Mouse (Mus musculus): ENCODE data around the gene Rxfp4. TPM values are rescaled to one million over a fixed set of nuclear protein-coding genes. Genes with fewer than 3 reads are reported as not detected.
"Not testable (repeated sequence)": the region's sequence is repeated elsewhere in the genome, so short reads cannot be mapped to it uniquely, and the experiment has no call there.

Gene Rxfp4
- total RNA-seq, 2 experiments from 2014 or later = not detected

GRCm38 (mm10) chr3:88616951-88617500, 35.9 kb downstream of the Rxfp4 start:
- DNase-seq (ENCODE audit: extremely low spot score in 1 of 2, low spot score in 1 of 2) = no peak

GRCm38 (mm10) chr3:88615902-88616391, 37.0 kb downstream of the Rxfp4 start:
- DNase-seq (ENCODE audit: extremely low spot score in 1 of 2, low spot score in 1 of 2) = no peak

GRCm38 (mm10) chr3:88615117-88615516, 37.8 kb downstream of the Rxfp4 start:
- no peak for DNase-seq (ENCODE audit: extremely low spot score in 1 of 2, low spot score in 1 of 2)

GRCm38 (mm10) chr3:88614418-88614817, 38.5 kb downstream of the Rxfp4 start:
- no peak for DNase-seq (ENCODE audit: extremely low spot score in 1 of 2, low spot score in 1 of 2)

- no peak for DNase-seq (ENCODE audit: extremely low spot score in 1 of 2, low spot score in 1 of 2)
These were observed 43.9 kb downstream of the Rxfp4 start for GRCm38 (mm10) chr3:88609066-88609465.

- no peak for DNase-seq (ENCODE audit: extremely low spot score in 1 of 2, low spot score in 1 of 2)
These were observed 45.2 kb downstream of the Rxfp4 start for GRCm38 (mm10) chr3:88607758-88608138.

- peak; percentile 87 to 93 for DNase-seq (ENCODE audit: extremely low spot score in 1 of 2, low spot score in 1 of 2)
These were observed 45.7 kb downstream of the Rxfp4 start for GRCm38 (mm10) chr3:88607065-88607757.

GRCm38 (mm10) chr3:88605666-88606065, 47.3 kb downstream of the Rxfp4 start, which contains the start of gene Arhgef2:
Arhgef2 (plus strand) TSS chr3:88605966.
- not testable (repeated sequence) for DNase-seq (ENCODE audit: extremely low spot score in 1 of 2, low spot score in 1 of 2)

- no peak for DNase-seq (ENCODE audit: extremely low spot score in 1 of 2, low spot score in 1 of 2)
These were observed 48.1 kb downstream of the Rxfp4 start for GRCm38 (mm10) chr3:88604863-88605262.

GRCm38 (mm10) chr3:88603714-88604161, 49.2 kb downstream of the Rxfp4 start:
- DNase-seq (ENCODE audit: extremely low spot score in 1 of 2, low spot score in 1 of 2) = peak in 1 of 2 experiments; percentile 63

- DNase-seq (ENCODE audit: extremely low spot score in 1 of 2, low spot score in 1 of 2) = no peak
These were observed 50.5 kb downstream of the Rxfp4 start for GRCm38 (mm10) chr3:88602466-88602865.

Other genes starting within 250 kb of the Rxfp4 start
- gene Pmf1, start 242.8 kb downstream of the Rxfp4 start, total RNA-seq (2021) = 1 to 10 TPM; 4.5 to 5.6 TPM
- gene Slc25a44, start 228.0 kb downstream of the Rxfp4 start, total RNA-seq (2021) = 10 to 100 TPM; 74.3 to 75.8 TPM
- 10 to 100 TPM; 33.3 to 42.8 TPM for gene Sema4a, start 192.0 kb downstream of the Rxfp4 start, total RNA-seq (2021)
- gene Lmna, start 143.2 kb downstream of the Rxfp4 start, total RNA-seq (2021) = 10 to 100 TPM; 35.6 to 38.8 TPM
- gene Mex3a, start 120.7 kb downstream of the Rxfp4 start, total RNA-seq (2021) = 1 to 10 TPM; 4.3 to 4.6 TPM
- gene Rab25, start 104.8 kb downstream of the Rxfp4 start, total RNA-seq (2021) = not detected
- gene Lamtor2, start 100.1 kb downstream of the Rxfp4 start, total RNA-seq (2021) = 100 to 1,000 TPM in 1 of 2 experiments, 10 to 100 TPM in 1; 99.5 to 115 TPM
- 100 to 1,000 TPM; 113 to 114 TPM for gene Ubqln4, start 99.4 kb downstream of the Rxfp4 start, total RNA-seq (2021)
- 100 to 1,000 TPM in 1 of 2 experiments, 10 to 100 TPM in 1; 93.9 to 108 TPM for gene Ssr2, start 77.3 kb downstream of the Rxfp4 start, total RNA-seq (2021)
- 100 to 1,000 TPM; 232 to 289 TPM for gene Arhgef2, start 47.2 kb downstream of the Rxfp4 start, total RNA-seq (2021)
- 10 to 100 TPM; 46.3 to 53.9 TPM for gene Khdc4, start 32.7 kb upstream of the Rxfp4 start, total RNA-seq (2021)
- 10 to 100 TPM; 45.3 to 46.9 TPM for gene Rit1, start 63.7 kb upstream of the Rxfp4 start, total RNA-seq (2021)
- gene Syt11, start 122.0 kb upstream of the Rxfp4 start, total RNA-seq (2021) = 100 to 1,000 TPM; 502 to 559 TPM
- gene Gon4l, start 182.1 kb upstream of the Rxfp4 start, total RNA-seq (2021) = 10 to 100 TPM; 39.8 to 46.4 TPM